Mouse (Mus musculus): ENCODE data around the gene B3gnt3.
"Not testable (repeated sequence)": the region's sequence is repeated elsewhere in the genome, so short reads cannot be mapped to it uniquely, and the experiment has no call there.

The B3gnt3 gene

GRCm38 (mm10) chr8:71701414-71702086 is at the start of gene B3gnt3:
Gene B3gnt3 (minus strand): TSS chr8:71701789.
- peak in 1 of 2 experiments; percentile 10 for DNase-seq

DNA sequence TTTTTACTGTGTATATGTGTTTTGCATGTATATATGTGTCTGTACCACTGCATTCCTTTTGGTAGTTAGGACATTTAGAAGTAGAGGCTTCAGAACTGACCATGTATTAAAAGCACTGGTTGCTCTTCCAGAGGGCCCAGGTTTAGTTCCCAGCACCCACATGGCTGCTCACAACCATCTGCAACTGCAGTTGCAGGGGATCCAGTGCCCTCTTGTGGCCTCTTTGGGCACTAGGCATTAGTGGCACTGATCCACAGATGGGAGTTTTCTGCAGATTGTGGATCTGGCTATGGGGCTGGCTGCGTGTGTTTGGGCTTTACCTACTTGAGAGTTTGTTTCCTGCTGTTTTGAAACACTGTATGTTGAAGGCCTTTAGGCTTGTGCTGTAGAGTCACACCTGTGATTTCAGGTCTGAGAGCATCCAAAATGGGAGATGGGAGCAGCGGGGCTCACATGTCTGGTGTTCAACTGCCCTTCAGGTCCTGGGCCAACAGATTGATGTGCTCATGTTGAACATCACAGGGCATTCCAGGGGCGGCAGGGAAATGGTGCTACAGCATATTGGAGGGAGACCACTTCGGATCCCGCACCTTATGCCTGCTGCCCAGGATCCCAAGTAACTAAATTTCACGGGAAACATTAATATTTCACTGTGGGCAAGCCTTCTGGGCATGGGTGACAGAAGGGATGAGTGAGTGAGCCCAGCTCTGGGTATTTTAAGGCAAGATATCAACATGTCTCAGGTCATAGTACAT is 47.9 kb upstream of the B3gnt3 start:
- DNase-seq, result not testable (repeated sequence)

DNA sequence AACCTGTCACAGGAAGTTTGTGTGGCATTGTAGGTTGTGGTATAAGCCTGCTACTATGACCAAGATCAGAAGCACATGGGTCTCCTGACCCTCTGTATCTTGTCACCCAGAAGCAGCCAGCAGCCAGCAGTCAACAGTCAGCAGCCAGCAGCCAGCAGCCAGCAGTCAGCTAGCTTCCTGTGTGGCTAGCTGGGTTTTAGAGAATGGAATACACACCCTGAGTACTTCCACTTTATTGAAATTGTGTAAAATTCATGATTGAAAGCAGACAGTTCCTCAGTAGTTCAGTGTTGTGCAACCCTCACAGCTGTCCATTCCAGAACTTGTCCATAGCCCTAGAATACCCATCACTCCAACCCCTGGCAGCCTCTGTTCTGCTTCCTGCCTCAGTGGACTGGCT is 45.5 kb upstream of the B3gnt3 start:
- DNase-seq, result not testable (repeated sequence)

GRCm38 (mm10) chr8:71745322-71745721 is 43.7 kb upstream of the B3gnt3 start:
- DNase-seq, result no peak

GRCm38 (mm10) chr8:71742783-71743182 is 41.2 kb upstream of the B3gnt3 start:
- DNase-seq, result no peak

- peak; percentile 53 to 64 for DNase-seq
Observed at GRCm38 (mm10) chr8:71741687-71742114, 40.1 kb upstream of the B3gnt3 start.

DNA sequence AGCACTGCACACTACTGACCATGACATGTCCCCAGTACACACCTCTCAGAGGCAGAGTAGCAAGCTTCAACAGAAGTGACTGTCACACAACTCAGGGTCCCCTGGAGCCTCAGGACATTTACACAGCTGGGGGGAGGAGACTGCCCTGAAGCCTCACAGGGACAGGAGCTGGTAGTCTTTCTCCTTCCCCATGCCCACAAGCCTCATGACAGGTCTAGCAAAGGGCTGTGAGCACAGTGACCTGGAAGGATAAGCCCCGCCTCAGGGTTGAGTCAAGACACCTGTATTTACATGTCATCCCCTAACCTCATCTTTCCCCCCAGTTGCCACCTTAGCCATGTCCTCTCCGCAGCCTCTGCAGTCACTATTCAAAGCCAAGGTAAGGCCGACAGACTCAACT is 39.6 kb upstream of the B3gnt3 start:
- no peak for DNase-seq

DNA sequence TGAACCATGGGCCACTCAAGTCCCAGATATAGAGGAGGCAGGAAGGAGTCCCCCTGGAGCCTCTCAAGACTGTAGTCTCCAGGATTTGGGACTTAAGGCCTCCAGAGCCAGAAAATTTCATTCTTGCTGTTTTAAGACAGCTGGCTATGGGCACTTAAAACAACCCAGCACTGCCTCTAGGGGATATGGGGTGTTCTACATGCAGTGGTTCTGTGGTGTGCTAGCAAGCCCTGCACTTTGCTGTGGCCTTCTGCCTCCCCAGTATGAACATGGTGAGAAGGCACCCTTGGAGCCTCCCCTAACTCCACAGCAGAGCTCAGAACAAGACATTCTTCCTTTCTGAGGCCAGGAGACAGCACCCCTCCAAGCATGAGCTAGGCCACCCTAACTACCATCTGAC is 36.7 kb upstream of the B3gnt3 start:
- DNase-seq, result not testable (repeated sequence)

DNA sequence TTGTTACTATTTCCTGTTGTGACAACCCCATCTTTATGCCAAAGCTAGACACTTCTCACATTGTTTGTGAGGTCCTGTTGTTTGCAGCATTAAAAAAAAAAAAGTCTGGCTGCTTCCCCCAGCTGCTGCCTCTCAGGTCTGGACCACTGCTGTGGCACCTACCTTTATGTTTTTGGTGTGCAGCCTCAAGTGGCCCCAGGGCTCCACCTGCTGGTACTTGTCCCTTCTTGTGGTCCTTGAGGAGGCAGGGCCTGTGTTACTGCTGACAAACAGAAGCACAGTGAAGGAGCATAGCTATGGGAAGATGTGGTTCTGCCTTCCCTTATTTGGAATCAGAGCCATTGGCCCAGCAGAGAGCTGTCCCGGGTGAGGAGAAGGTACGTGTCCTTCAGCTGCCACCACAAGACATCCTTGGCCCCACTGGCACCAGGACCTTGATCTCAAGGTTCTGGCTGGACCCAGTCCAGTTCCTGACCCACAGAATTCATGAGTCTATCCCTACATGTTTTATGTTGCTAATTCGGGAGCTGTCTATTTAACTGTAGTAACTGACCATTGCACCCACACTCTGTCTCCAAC is 30.2 kb upstream of the B3gnt3 start:
- DNase-seq, result peak; percentile 76 to 80

- no peak for DNase-seq
Observed at GRCm38 (mm10) chr8:71728826-71729620, 27.4 kb upstream of the B3gnt3 start.

- peak; percentile 53 to 66 for DNase-seq
Observed at GRCm38 (mm10) chr8:71728240-71728785, 26.7 kb upstream of the B3gnt3 start.

- peak; percentile 85 to 90 for DNase-seq
Observed at GRCm38 (mm10) chr8:71725122-71725924, 23.7 kb upstream of the B3gnt3 start, which contains the start of gene Fcho1. Gene Fcho1 (minus strand): TSS chr8:71725716.

GRCm38 (mm10) chr8:71724389-71724788 is 22.8 kb upstream of the B3gnt3 start:
- no peak for DNase-seq

- DNase-seq, result no peak
Observed at GRCm38 (mm10) chr8:71723047-71723551, 21.5 kb upstream of the B3gnt3 start.

DNA sequence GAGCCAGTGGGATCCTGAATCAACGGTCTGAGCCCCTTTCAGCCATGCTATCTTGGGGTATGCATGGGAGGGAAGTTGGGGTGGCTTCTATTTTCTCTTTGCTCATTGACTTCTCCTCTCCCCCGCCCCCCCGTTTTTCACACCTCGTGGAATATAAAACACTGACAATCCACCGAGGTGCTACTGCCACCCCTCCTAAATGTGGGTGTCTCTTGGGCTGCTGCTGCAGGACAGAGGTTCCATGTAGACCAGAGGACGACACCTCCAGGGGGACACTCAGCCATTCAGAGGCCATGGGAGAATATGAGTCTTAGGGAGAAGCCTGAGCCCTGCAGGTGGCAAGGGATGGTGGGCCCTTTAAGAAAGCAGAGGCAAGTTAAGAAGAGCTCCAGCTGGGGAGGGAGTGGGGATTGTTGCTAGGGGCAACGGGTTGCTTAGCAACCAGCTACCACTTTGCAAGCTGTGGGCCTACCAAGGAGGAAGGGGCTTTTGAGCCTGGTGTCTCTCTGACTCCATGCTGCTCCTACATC is 18.4 kb upstream of the B3gnt3 start:
- DNase-seq, result peak; percentile 43 to 53

DNA sequence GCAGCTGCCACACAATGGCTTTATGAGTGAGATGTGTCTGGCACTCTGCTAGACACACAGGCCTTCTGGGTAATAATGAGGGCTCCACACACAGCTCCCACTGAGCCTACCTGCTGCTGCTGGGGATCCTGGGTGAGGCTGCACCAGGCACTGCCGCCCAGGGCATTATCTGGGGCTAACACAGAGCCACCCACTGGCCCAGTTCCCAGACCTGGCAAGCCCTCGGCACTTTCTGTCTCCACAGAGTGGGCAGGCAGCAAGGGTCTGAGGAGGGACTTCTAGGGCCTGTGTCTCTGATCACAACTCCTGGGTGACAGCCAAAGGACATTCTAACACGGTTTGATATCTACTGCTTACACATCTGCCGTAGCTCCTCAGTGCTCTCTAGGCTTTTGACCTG is 17.6 kb upstream of the B3gnt3 start:
- no peak for DNase-seq

- DNase-seq, result no peak
Observed at GRCm38 (mm10) chr8:71718252-71718651, 16.7 kb upstream of the B3gnt3 start.

GRCm38 (mm10) chr8:71717096-71717495 is 15.5 kb upstream of the B3gnt3 start:
- DNase-seq, result no peak

GRCm38 (mm10) chr8:71716561-71717053 is 15.0 kb upstream of the B3gnt3 start:
- no peak for DNase-seq

DNA sequence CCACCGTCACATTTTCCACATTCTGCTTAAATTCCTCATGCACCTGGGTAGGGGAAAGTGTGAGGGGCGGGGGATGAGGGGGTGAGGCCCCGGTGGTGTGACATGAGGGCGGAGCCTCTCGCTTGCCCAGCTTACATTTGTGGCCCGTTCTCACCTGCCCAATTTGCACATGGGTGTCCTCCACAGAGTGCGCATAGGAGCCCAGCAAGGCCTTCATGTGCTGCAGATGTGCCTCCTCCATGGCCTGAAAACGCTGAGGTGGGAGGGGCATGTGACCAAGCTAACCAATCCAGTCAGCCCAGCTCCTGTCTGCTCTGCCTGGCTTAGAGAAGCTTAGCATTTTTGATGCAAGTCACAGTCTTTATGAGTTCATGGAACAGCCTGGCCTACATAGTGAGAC is 13.9 kb upstream of the B3gnt3 start:
- DNase-seq, result no peak

DNA sequence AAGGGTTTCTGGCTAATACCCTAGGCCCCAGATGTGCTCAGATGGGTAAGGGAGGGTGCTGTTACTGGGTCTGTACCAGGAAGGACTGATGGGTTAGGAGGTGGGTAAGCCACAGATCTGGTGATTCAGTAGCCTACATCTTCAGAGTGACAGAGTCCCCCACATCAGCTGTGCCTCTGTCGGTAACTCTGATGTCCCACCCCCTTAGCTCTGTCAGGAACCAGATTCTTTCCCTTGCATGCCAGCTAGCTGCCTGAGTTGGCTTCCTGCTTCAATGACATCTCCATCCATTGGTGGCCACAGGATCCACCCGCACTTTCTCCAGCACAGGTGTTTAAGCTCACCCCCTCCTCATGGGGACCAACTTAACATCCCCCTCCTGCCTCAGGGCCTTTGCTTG is 10.0 kb upstream of the B3gnt3 start:
- no peak for DNase-seq

Data from kidney, postnatal 4 days (tissue).